Mouse (Mus musculus): Measurements from ENCODE around the gene Uqcc1.

Uqcc1 gene

GRCm38 (mm10) chr2:155929531-155930442 is at the start of gene Uqcc1:
Gene Uqcc1, minus strand, starts transcription at chr2:155930310.
- DNase-seq, result peak; percentile 93

GRCm38 (mm10) chr2:155979328-155979991 is 49.4 kb upstream of the Uqcc1 start:
- DNase-seq, result peak; percentile 55 to 58

GRCm38 (mm10) chr2:155974087-155974731 is 44.1 kb upstream of the Uqcc1 start:
- no peak for DNase-seq

GRCm38 (mm10) chr2:155973348-155973747 is 43.2 kb upstream of the Uqcc1 start:
- DNase-seq, result no peak

GRCm38 (mm10) chr2:155962991-155963390 is 32.9 kb upstream of the Uqcc1 start:
- DNase-seq, result peak in 1 of 2 experiments; percentile 19

- DNase-seq, result no peak
Observed at GRCm38 (mm10) chr2:155961862-155962261, 31.8 kb upstream of the Uqcc1 start.

- no peak for DNase-seq
Observed at GRCm38 (mm10) chr2:155959981-155960380, 29.9 kb upstream of the Uqcc1 start.

- DNase-seq, result peak; percentile 93 to 95
Observed at GRCm38 (mm10) chr2:155956134-155957059, 26.3 kb upstream of the Uqcc1 start, which contains the start of gene Cep250. Gene Cep250, plus strand, starts transcription at chr2:155956458.

- DNase-seq, result peak; percentile 54 to 71
Observed at GRCm38 (mm10) chr2:155952006-155952405, 21.9 kb upstream of the Uqcc1 start.

GRCm38 (mm10) chr2:155949362-155949761 is 19.3 kb upstream of the Uqcc1 start:
- DNase-seq, result no peak

GRCm38 (mm10) chr2:155947390-155948002 is 17.4 kb upstream of the Uqcc1 start:
- no peak for DNase-seq

GRCm38 (mm10) chr2:155946499-155946898 is 16.4 kb upstream of the Uqcc1 start:
- DNase-seq, result no peak

GRCm38 (mm10) chr2:155946069-155946468 is 16.0 kb upstream of the Uqcc1 start:
- peak; percentile 74 to 81 for DNase-seq

GRCm38 (mm10) chr2:155945580-155945979 is 15.5 kb upstream of the Uqcc1 start:
- no peak for DNase-seq

GRCm38 (mm10) chr2:155945124-155945523 is 15.0 kb upstream of the Uqcc1 start, which contains the start of gene Gdf5:
Gene Gdf5, minus strand, starts transcription at chr2:155945367.
- peak; percentile 46 to 69 for DNase-seq

GRCm38 (mm10) chr2:155944685-155945084 is 14.6 kb upstream of the Uqcc1 start:
- DNase-seq, result no peak

- DNase-seq, result no peak
Observed at GRCm38 (mm10) chr2:155943463-155943862, 13.4 kb upstream of the Uqcc1 start.

GRCm38 (mm10) chr2:155941697-155942442 is 11.8 kb upstream of the Uqcc1 start:
- peak; percentile 69 to 90 for DNase-seq

- no peak for DNase-seq
Observed at GRCm38 (mm10) chr2:155940681-155941080, 10.6 kb upstream of the Uqcc1 start, which contains the start of gene Gm15557. Gene Gm15557, plus strand, starts transcription at chr2:155940728.

- no peak for DNase-seq
Observed at GRCm38 (mm10) chr2:155939897-155940529, 9.9 kb upstream of the Uqcc1 start.
